Mouse (Mus musculus) heart, adult 2 months (tissue): ENCODE measurements around the gene Shroom3. TPM values are rescaled to one million over a fixed set of nuclear protein-coding genes. Genes with fewer than 3 reads are reported as not detected.

ENCODE experiments used
- DNase-seq, 2 experiments: peaks; one replicate each; pipeline ENCODE4 v3.0.0; 2021
- H3K27ac ChIP-seq: fragments of 200-600 bp; 2 replicates; pipeline ENCODE4 v1.8.1; 2022
- H3K27me3 ChIP-seq: fragments of 200-500 bp; 2 replicates; pipeline ENCODE4 v1.6.1; 2012; ENCODE audit warnings: mild to moderate bottlenecking, low read length, inconsistent platforms, mixed read lengths; ENCODE audit not compliant: control insufficient read depth, insufficient read depth
- H3K36me3 ChIP-seq: fragments of 200-500 bp; 2 replicates; pipeline ENCODE4 v1.6.1; 2012; ENCODE audit warnings: low read length, inconsistent platforms; ENCODE audit not compliant: control insufficient read depth, insufficient read depth
- H3K4me1 ChIP-seq: fragments of 200-500 bp; 2 replicates; pipeline ENCODE4 v1.6.1; 2011; ENCODE audit warnings: low read length; ENCODE audit not compliant: control insufficient read depth, insufficient read depth
- H3K4me3 ChIP-seq: fragments of 200-600 bp; 2 replicates; pipeline ENCODE4 v1.8.1; 2022
- H3K79me2 ChIP-seq: fragments of 200-500 bp; replicated peaks from 2 replicates; pipeline ENCODE4 v1.6.1; 2012; ENCODE audit warnings: mild to moderate bottlenecking, inconsistent platforms, low read length, moderate library complexity, mixed read lengths; ENCODE audit not compliant: control insufficient read depth, insufficient read depth
- H3K9ac ChIP-seq: fragments of 200-500 bp; 2 replicates; pipeline ENCODE4 v1.6.1; 2012; ENCODE audit warnings: low read depth, mild to moderate bottlenecking, control low read depth, inconsistent platforms, low read length, mixed read lengths
- CTCF ChIP-seq: fragments of 200-600 bp; IDR thresholded peaks from 2 replicates; pipeline ENCODE4 v1.8.1; 2022; ENCODE audit warnings: antibody characterized with exemption, mild to moderate bottlenecking, moderate library complexity
- EP300 ChIP-seq: fragments of 200-500 bp; IDR thresholded peaks from 2 replicates; pipeline ENCODE4 v1.6.1; 2011; ENCODE audit warnings: low read depth, low read length, control low read depth; ENCODE audit not compliant: insufficient read depth
- POLR2A ChIP-seq: fragments of 200-500 bp; IDR thresholded peaks from 2 replicates; pipeline ENCODE4 v1.6.1; 2011; ENCODE audit warnings: mild to moderate bottlenecking, low read depth, low read length, control low read depth; ENCODE audit not compliant: insufficient read depth
- WGBS: fragments of 180-500 bp; shearing (Covaris S2); methylation state at CpG from one replicate; pipeline ENCODE4 v1.1.7; 2018; 5-methylcytosine and 5-hydroxymethylcytosine counted together
- intact Hi-C: fragments of 180-260 bp; cut with DNase I; formaldehyde crosslinking; loops from one replicate; pipeline ENCODE4 v1.15.1; 2025
- polyA plus RNA-seq: library from polyadenylated mRNA; depleted of rRNA; stranded (reverse); fragments of >200 nt; gene quantifications from 2 replicates; pipeline ENCODE4 v1.2.3, GENCODE M21; 2012
- total RNA-seq, 2 experiments: library from RNA; stranded (reverse); gene quantifications; 2 replicates each; pipeline ENCODE4 v1.2.3; 2021

Shroom3 gene
- total and polyA plus RNA-seq, 3 experiments, result 32.8 to 38.5 (median 32.8) TPM

GRCm38 (mm10) chr5:92751488-92751887 lies 68.3 kb downstream of the Shroom3 start:
- Histone ChIP-seq H3K4me3 (no peak overlapping the region), H3K9ac (no peak overlapping the region), H3K36me3 (no peaks in the 10 kb centered on the region), H3K27ac (no peak overlapping the region), H3K27me3 (no peaks in the 10 kb centered on the region), H3K79me2 (no peaks in the 10 kb centered on the region), H3K4me1 (peaks cover under 1% of the 10 kb centered on the region)
- TF ChIP-seq CTCF (no peak), EP300 (no peak), POLR2A (no peak)
- DNase-seq, result no peak
- intact Hi-C loops, result no loop called here
- 78% methylated on average over 4 of the region's 4 CpGs for WGBS

DNA sequence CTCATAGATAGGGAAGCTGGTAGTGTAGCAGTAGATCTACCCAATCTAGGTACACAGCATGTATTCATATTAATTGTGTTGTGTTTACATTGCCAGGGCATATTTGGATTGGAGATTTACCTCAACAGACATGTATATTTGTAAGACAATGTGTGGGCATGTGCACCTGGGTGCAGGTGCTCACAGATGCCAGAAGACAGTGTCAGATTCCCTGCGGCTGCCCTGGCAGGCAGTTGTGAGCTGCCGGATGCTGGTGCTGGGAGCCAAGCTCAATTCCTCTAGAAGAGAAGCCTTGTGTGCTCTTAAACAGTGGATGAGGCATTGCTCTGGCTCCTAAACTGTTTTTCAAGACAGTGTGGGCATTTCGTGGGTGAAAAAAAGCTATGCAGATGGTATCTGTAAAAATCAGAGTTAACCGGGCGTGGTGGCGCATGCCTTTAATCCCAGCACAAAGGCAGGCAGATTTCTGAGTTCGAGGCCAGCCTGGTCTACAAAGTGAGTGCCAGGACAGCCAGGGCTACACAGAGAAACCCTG lies 72.1 kb downstream of the Shroom3 start:
- H3K36me3 ChIP-seq, result no peaks in the 10 kb centered on the region
- 88% methylated on average over 7 of the region's 7 CpGs for WGBS
- H3K9ac ChIP-seq, result no peak overlapping the region
- no peaks in the 10 kb centered on the region for H3K4me1 ChIP-seq
- intact Hi-C loops, result no loop called here
- H3K27me3 ChIP-seq, result no peaks in the 10 kb centered on the region
- H3K79me2 ChIP-seq, result no peaks in the 10 kb centered on the region
- TF ChIP-seq POLR2A, result no peak
- no peak for TF ChIP-seq EP300
- no peak for TF ChIP-seq CTCF
- no peak for DNase-seq
- H3K4me3 ChIP-seq, result no peak overlapping the region
- no peak overlapping the region for H3K27ac ChIP-seq

GRCm38 (mm10) chr5:92759156-92759745 lies 76.0 kb downstream of the Shroom3 start:
- H3K79me2 ChIP-seq, result no peaks in the 10 kb centered on the region
- no peaks in the 10 kb centered on the region for H3K27me3 ChIP-seq
- H3K36me3 ChIP-seq, result peaks cover 2% of the 10 kb centered on the region; the same call in 1 of the 2 replicates
- no peak for TF ChIP-seq CTCF
- TF ChIP-seq EP300, result no peak
- no peak for TF ChIP-seq POLR2A
- H3K27ac ChIP-seq, result no peak overlapping the region
- intact Hi-C loops, result no loop called here
- H3K9ac ChIP-seq, result no peak overlapping the region
- no peak for DNase-seq
- 69% methylated on average over 6 of the region's 6 CpGs for WGBS
- H3K4me3 ChIP-seq, result no peak overlapping the region
- H3K4me1 ChIP-seq, result peaks cover 5% of the 10 kb centered on the region

GRCm38 (mm10) chr5:92760542-92760941 lies 77.3 kb downstream of the Shroom3 start:
- Histone ChIP-seq H3K9ac (no peak overlapping the region), H3K36me3 (peaks cover 2% of the 10 kb centered on the region; the same call in 1 of the 2 replicates), H3K27ac (no peak overlapping the region), H3K79me2 (no peaks in the 10 kb centered on the region), H3K4me1 (peaks cover 5% of the 10 kb centered on the region), H3K27me3 (no peaks in the 10 kb centered on the region), H3K4me3 (no peak overlapping the region)
- no peak for DNase-seq
- WGBS, result 87% methylated on average over 7 of the region's 7 CpGs
- intact Hi-C loops, result no loop called here
- TF ChIP-seq EP300 (no peak), POLR2A (no peak), CTCF (no peak)

DNA sequence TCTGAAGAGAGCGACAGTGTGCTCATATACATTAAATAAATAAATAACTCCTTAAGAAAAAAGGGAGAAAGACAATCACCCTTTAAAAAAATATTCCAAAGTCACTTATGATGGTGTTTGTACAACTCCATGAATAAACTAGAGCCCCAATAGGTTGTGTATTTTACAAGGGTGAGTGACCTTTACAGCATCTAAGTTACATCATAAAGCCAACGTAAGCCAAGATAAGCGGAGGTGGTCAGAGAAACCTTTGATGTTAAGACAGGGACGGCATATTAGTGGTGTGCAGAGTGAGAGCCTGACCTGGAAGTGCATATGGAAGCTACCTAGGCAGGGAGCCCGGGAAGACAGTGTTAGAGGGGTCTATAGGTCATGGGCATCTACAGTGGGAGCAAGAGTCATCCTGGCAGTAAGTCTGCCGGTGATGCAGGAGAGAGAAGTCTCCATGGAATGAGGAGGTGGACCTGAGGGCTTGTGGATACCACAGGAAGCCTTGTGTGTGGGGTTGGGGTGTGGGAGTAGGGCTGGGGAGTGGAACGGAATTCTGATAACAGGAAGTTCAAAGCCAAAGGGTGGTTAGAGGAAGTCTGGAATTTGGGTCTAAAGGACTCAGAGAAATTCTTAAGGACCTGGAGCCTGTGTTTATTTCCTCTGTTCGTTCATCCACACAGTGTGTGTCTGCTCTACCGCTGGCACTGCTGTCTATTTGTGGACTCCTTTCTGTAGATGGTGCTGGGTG lies 78.5 kb downstream of the Shroom3 start:
- no peaks in the 10 kb centered on the region for H3K27me3 ChIP-seq
- peak in 1 of 2 experiments; percentile 18 for DNase-seq
- peaks cover 5% of the 10 kb centered on the region for H3K4me1 ChIP-seq
- no peak overlapping the region for H3K4me3 ChIP-seq
- H3K79me2 ChIP-seq, result no peaks in the 10 kb centered on the region
- no peak for TF ChIP-seq CTCF
- TF ChIP-seq EP300, result no peak
- no peak for TF ChIP-seq POLR2A
- 62% methylated on average over 9 of the region's 9 CpGs for WGBS
- intact Hi-C loops, result no loop called here
- peaks cover 2% of the 10 kb centered on the region; the same call in 1 of the 2 replicates for H3K36me3 ChIP-seq
- no peak overlapping the region for H3K27ac ChIP-seq
- no peak overlapping the region for H3K9ac ChIP-seq

- no peak for DNase-seq
- Histone ChIP-seq H3K79me2 (no peaks in the 10 kb centered on the region), H3K27ac (no peak overlapping the region), H3K9ac (no peak overlapping the region), H3K4me3 (no peak overlapping the region), H3K36me3 (peaks cover 2% of the 10 kb centered on the region; the same call in 1 of the 2 replicates), H3K4me1 (peaks cover 5% of the 10 kb centered on the region), H3K27me3 (no peaks in the 10 kb centered on the region)
- WGBS, result 79% methylated on average over 5 of the region's 5 CpGs
- TF ChIP-seq EP300 (no peak), CTCF (no peak), POLR2A (no peak)
- intact Hi-C loops, result no loop called here
Observed at GRCm38 (mm10) chr5:92762425-92762824, 79.2 kb downstream of the Shroom3 start.
